Mouse (Mus musculus): ENCODE results near the gene Gm8797.
"Not testable (repeated sequence)": the region's sequence is repeated elsewhere in the genome, so short reads cannot be mapped to it uniquely, and the experiment has no call there.

Gm8797 gene

DNA sequence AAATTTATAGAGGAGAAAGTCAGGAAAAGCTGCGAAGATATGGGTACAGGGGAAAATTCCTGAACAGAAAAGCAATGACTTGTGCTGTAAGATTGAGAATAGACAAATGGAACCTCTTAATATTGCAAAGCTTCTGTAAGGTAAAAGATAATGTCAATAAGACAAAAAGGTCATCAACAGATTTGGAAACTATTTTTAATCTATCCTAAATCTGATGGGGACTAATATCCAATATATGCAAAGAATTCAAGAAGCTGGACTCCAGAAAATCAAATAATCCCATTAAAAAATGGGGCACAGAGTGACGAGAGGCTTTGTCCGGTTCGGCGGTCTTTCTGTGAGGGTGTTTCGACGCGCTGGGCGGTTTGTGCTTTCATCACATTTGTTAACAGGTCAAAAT lies at the start of gene Gm8797:
Gm8797 (plus strand) TSS at position 301 of the 400 bp plus-strand sequence.
- not testable (repeated sequence) for DNase-seq (ENCODE audit: low spot score)

GRCm38 (mm10) chr3:5714481-5714880 lies 36.1 kb upstream of the Gm8797 start:
- DNase-seq (ENCODE audit: low spot score), result no peak

GRCm38 (mm10) chr3:5732931-5733330 lies 17.7 kb upstream of the Gm8797 start:
- no peak for DNase-seq (ENCODE audit: low spot score)

DNA sequence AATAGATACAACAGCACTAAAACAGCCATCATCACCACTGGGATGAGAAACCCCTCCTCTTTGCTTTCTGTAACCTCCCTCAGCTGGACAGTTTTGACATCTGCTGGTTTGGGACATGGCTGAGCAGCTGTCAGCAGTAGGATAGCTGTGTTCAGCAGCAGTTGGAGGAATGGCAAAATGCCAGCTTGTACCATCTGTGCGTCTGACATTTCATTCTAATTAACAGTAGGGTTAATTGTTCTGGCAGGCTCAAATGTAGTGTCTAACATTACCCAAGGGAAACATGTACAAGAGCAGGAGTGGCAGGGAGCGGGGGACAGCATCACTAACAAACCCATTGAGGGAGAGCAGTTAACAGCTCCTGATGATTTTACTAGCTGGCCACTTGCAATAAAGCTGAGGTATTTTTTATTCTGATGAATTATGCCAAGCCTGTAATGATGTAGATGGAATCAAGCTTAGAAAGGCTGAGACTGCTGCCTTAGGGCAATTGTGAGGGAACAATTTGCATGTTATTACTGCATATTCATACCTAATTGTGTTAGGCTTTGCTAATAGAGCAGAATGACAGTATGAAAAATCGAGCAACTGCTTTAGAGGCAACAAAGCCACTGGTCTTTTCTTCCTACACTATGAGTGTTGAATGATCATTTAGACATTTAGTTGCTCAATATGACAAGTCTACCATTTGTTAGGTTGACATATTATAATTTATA lies 4.3 kb downstream of the Gm8797 start:
- DNase-seq (ENCODE audit: low spot score), result no peak

GRCm38 (mm10) chr3:5766256-5766655 lies 15.7 kb downstream of the Gm8797 start:
- no peak for DNase-seq (ENCODE audit: low spot score)

GRCm38 (mm10) chr3:5776894-5777293 lies 26.3 kb downstream of the Gm8797 start:
- DNase-seq (ENCODE audit: low spot score), result no peak

All from testis, postnatal 10 days (tissue).